Mouse (Mus musculus) embryo, embryonic 9.5 days (tissue): ENCODE data around the gene 1700013G24Rik.

Experiments
- DNase-seq: peaks from one replicate; pipeline ENCODE4 v3.0.0-alpha.2; 2017; ENCODE audit errors: extremely low spot score

1700013G24Rik gene

GRCm38 (mm10) chr4:137476065-137476760 is 23.1 kb downstream of the 1700013G24Rik start:
- DNase-seq = no peak

DNA sequence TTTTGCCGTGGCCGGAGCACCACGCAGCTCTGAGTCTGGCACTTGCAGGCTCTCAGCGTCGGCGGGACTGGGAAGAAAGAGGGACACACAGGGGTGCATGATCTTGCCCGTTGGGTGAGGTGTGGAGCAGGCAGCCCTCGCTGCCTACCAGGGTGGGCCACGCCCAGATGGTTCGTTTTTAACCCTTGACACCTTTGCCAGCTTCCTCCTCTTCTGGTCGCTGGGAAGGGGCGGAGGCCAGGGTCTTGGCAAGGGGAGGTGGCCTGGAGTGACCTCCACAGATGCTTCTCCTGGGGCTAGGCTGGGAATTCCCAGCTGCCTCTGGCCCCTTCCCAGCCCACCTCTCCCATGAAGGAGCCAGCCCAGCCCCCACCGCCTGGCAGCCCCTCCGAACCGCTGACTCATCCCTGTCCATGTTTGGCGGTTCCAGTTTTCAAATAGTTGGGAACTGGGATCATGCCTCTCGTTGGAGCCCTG is 23.7 kb downstream of the 1700013G24Rik start:
- no peak for DNase-seq

- DNase-seq = no peak
These were observed 24.5 kb downstream of the 1700013G24Rik start for GRCm38 (mm10) chr4:137477611-137478010.

- DNase-seq = no peak
These were observed 25.2 kb downstream of the 1700013G24Rik start for GRCm38 (mm10) chr4:137478306-137478705.

GRCm38 (mm10) chr4:137479757-137480156 is 26.7 kb downstream of the 1700013G24Rik start:
- no peak for DNase-seq

DNA sequence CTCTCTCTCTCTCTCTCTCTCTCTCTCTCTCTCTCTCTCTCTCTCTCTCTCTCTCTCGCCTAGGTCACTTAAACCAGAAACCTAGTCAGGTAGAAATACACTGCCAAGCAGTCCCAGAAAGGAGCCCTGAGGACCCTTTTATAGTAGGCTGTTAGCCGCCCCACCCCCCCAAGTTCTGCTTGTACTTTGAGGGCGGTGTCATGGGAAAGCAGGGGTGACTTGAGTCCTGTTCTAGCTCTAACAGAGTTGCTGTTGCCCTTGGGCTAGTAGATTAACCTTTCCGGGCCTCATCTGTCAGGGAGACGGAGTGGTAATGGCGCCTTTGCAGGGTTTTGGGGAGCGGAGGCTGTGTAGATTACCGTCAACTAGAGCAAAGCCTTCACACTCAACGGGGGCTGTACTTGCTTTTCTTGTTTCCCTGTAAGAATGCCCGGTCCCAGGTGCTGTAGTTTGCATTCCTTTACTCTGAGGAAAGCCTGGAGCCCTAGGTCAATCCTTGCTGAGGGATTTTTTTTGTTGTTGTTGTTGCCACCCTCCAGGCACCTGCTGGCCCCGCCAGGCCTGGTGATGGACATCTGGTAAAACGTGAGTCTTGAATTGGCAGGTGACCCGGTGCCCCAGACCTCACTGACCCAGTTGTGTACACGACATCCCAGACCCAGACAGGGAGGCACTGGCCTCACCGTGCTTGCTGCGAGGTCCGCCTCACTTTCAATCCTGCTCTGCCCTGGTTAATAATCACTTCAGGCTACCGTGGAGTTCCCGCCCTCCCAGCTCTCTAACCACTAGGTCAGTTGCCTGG is 27.3 kb downstream of the 1700013G24Rik start:
- no peak for DNase-seq

GRCm38 (mm10) chr4:137480993-137481340 is 27.9 kb downstream of the 1700013G24Rik start:
- DNase-seq = no peak

- DNase-seq = no peak
These were observed 28.4 kb downstream of the 1700013G24Rik start for GRCm38 (mm10) chr4:137481381-137482030.

- no peak for DNase-seq
These were observed 30.8 kb downstream of the 1700013G24Rik start for GRCm38 (mm10) chr4:137483871-137484270.

DNA sequence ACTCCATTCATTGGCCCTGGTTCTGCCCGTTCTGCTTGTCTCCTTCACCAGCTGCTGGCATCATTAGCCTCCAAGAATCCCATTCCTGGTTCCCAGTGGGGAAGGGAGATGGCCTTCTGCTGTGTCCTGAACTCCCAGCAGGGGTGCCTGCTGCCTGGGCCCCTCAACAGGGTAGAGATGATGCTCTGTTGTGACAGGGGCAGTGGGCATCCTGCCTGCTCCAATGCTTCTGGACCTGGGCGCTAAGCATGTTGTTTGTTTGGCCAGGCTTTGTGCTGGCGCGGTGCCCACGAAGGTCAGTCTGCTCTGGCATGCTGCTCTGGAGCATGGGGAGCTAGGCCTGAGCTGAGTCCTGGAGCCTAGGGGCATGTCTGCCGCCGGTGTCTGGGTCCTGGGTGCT is 31.5 kb downstream of the 1700013G24Rik start:
- no peak for DNase-seq

DNA sequence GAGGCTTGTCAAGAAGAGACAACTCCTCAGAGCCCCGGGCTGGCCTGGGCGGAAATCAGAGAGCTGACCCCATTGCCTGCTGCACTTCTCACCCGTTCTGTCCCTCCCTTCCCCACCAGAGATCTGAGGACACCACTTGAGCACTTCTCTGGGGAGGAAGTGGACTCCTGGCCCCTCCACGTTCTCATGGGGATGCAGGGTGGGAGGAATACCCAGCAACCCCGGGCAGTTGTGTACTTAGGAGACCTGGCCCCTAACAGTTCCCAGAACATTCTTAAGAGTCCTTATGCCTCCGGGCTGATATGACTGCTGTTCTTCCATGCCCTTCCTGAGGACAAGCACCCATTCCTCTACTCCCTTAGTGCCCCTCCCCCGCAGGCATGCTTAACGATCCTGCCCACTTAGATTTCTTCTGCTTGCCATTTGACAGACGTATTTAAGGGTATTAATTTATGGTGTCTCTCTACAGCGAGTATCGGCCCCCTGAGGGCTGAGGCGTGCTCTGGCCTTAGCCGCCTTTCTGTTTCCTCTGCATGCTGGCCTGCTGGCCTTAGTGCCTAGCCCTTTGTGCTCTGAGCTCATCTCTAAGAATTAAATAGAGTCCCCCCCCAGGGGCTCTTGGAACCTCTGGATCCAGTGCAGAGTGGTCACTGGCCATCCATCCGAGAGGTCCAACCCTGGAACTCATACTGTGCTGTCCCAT is 32.3 kb downstream of the 1700013G24Rik start:
- DNase-seq = no peak

GRCm38 (mm10) chr4:137486081-137487014 is 33.3 kb downstream of the 1700013G24Rik start:
- no peak for DNase-seq

- no peak for DNase-seq
These were observed 34.4 kb downstream of the 1700013G24Rik start for GRCm38 (mm10) chr4:137487286-137488000.

DNA sequence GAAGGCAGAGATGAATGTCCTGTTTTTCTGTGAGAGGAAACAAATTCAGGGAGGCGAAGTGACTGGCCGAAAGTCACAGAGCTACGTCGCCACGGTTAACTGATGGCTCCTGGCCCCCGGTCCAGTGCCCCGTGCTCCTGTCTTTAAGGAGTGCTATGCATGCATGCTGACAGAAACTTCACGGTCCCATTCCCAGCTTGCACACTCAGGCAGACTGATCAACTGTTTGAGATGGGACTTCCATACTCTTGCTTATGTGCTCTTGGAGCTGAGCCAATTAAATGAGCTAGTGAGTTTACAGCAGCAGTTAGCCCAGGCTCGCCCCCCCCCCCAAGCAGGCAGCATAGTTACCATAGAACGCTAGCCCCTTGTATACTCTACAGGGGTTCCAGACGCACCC is 35.0 kb downstream of the 1700013G24Rik start:
- no peak for DNase-seq

DNA sequence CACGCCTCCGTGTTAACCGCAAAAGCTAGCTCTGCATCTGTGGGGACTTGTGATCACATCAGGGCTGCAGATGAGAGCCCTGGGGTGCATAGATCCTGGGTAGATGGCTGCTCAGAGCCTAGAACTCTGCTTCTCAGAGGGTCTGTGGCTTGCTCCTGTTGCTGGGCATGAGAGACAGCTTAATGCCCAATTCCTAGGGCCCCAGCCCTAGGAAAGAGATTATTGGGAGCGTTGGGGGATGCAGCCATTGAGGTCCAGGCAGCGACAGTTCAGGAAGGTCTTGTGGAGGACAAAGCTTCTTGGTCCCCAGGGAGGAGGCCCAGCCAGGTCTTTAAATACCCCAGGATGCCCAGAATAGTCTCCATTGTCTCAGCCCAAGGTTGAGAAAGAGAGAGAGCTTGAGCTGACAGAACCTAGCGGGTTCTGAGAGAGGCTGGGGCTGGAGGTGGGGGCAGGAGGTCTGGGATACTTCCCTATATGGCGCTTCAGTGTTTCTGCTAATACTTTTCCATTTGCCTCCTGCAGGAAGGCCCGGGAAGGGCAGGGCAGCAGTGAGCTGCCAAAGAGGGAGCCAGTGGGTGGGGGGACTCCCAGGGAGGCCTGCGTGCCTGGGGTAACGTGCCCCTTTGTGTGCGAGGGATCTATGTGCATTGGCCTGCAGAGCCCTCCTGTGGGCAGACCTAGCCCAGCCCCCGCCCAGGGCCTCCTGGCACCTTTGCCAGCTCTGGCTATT is 35.7 kb downstream of the 1700013G24Rik start:
- DNase-seq = no peak

- no peak for DNase-seq
These were observed 36.9 kb downstream of the 1700013G24Rik start for GRCm38 (mm10) chr4:137489996-137490395.

DNA sequence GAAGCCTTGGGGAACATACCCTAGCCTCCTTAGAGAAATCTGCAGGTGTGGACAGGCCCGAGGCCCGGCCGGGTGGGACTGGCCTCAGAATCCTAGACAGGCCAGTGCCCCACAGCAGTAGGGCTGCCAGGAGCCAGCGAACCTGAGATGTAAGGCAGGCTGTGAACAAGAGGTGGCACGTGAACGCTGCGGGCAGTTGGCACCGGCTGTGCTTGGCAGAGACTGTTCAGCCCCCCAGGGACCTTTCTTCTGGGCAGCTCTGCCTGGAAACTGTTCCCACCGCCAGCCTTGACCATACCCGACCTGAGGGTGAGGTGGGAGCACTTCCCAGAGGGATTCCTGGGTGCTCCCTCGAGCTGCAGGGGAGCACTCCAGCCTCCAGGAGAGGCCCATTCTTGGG is 39.5 kb downstream of the 1700013G24Rik start:
- no peak for DNase-seq

DNA sequence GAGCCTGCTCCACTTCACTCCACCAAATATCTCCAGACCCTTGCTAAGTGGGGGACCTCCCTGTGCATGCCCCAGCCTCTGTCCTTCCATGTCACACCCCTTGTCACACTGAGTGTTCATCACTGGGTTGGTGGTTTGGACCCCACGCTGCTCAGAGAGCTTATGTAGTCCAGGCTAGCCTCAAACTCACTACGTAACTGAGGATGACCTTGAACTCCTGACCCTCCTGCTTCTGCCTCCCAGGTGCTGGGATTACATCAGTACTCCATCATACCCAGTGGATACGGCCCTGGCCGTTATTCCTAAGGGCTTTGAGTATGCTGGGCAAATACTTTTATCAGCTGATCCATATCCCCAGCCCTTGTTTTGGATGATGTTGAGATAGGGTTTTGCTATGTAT is 40.1 kb downstream of the 1700013G24Rik start:
- DNase-seq = no peak

GRCm38 (mm10) chr4:137494751-137495500 is 41.8 kb downstream of the 1700013G24Rik start:
- DNase-seq = peak; percentile 73
